Mouse (Mus musculus): ENCODE measurements at regions not wholly inside any gene's neighbourhood (a gene's known extent, or its start where the extent isn't known, plus 50 kb on each side); places are given as distances from the start of the nearest gene placed in this dataset.

DNA sequence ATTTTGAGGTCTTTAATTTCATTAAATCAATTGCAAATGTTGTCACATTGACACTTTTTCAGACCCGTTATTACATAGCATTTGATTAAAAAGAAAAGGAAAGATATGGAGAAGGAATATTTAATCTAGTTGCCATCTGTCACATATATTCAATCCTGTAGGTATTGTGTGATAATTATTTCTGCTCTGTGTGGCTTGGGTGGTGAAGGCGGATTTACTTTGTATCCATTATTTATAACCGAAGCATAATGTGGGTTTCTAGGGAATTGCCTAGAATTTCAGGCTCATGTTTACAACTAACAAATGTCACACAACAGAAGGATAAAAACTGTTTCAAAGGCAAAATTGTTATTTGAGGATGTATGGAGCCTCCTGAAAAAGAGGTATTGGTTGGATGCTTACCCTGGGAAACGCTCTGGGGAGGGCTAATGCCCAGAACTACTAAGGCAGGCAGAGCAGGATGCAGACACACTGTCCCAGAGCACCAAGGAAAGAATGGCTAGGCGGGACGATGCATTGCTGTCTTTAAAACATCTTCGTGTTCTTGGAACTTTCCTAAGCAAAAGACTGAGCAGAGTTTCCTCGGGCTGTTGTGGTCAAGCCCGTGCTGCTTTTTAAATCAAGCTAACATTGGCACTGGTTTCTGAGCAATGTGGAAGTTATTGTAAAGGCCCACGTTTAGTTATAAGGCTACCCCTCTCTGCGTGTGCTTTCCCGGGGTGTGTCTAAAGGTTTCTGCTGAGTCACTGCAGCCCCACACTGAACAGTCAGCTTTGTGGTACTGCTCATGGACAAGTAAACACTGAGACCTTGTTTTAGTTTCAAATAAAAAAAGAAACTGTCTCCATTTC is 105.8 kb upstream of the Sgk1 start:
- POLR2A ChIA-PET, result no interaction called here
- in situ Hi-C loops (cut with MboI; ENCODE audit: low pct_unique_long_range_greater_than_20kb), result no loop called here
- ATAC-seq (no peak), DNase-seq (ENCODE audit: low read depth, low spot score) (no peak)
- H3K27me3 ChIP-seq, result no peaks in the 10 kb centered on the region
- CTCF ChIA-PET, result no interaction called here
- no peak for TF ChIP-seq CTCF (IDR thresholded peaks at IDR 0.05)

- no peak for TF ChIP-seq CTCF (IDR thresholded peaks at IDR 0.05)
- POLR2A ChIA-PET, result no interaction called here
- no peak for DNase-seq (ENCODE audit: low read depth, low spot score)
These were observed 105.3 kb upstream of the Sgk1 start for GRCm38 (mm10) chr10:21776762-21777080.

DNA sequence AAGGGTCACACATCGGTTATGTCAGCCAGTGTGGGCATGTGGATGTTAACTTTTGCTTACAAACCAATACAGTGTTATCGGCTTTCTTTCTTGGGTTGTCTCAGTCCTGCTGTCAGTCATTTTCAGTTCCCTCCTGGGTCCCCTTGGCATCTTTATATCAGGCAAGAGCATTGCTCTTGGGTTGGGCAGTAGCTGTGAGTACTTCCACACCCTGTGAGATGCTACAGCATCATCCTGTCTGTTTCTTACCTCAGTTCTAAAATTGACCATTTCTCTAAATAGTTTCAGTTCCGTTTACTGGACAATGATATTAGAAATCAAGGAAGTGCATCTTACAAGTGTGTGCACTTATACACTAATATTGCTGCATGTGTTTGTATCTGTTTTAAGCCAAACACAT is 104.9 kb upstream of the Sgk1 start:
- ChIA-PET CTCF (no interaction called here), POLR2A (no interaction called here)
- no peaks in the 10 kb centered on the region for H3K27me3 ChIP-seq
- no peak for TF ChIP-seq CTCF (IDR thresholded peaks at IDR 0.05)
- ATAC-seq, result no peak
- no peak for DNase-seq (ENCODE audit: low read depth, low spot score)
- in situ Hi-C loops (cut with MboI; ENCODE audit: low pct_unique_long_range_greater_than_20kb), result no loop called here

More at GRCm38 (mm10) chr10:21776762-21777080, 105.3 kb upstream of the Sgk1 start:
- H3K27me3 ChIP-seq, result no peaks in the 10 kb centered on the region
- CTCF ChIA-PET, result no interaction called here
- in situ Hi-C loops (cut with MboI; ENCODE audit: low pct_unique_long_range_greater_than_20kb), result no loop called here
- no peak for ATAC-seq

DNA sequence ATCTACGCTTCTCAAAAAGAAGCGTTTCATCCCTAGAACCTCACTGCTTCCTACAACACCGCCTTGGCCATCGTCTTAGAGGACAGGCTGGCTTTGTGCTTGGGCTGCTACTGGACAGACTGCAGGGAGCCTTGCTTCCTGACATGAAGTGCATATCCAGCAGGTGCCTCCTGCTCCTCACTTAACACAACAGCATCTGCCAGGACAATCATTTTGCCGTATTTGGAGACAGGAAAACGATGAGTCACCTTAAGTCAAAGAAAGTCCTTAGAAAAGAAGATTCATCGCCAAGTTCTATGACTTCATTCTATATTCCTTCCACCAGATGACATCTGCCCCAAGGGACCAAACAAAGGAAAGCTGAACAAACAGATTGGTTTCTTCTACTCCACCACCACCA is 98.5 kb upstream of the Sgk1 start:
- ATAC-seq (peak; percentile 22), DNase-seq (ENCODE audit: low read depth, low spot score) (no peak)
- in situ Hi-C loops (cut with MboI; ENCODE audit: low pct_unique_long_range_greater_than_20kb), result loop anchor here (10.0 kb wide), 1 partner anchor 179 kb away; no protein-coding TSS in a partner anchor
- no peaks in the 10 kb centered on the region for H3K27me3 ChIP-seq
- peak; percentile 40 for TF ChIP-seq CTCF (IDR thresholded peaks at IDR 0.05)
- ChIA-PET CTCF (no interaction called here), POLR2A (no interaction called here)

DNA sequence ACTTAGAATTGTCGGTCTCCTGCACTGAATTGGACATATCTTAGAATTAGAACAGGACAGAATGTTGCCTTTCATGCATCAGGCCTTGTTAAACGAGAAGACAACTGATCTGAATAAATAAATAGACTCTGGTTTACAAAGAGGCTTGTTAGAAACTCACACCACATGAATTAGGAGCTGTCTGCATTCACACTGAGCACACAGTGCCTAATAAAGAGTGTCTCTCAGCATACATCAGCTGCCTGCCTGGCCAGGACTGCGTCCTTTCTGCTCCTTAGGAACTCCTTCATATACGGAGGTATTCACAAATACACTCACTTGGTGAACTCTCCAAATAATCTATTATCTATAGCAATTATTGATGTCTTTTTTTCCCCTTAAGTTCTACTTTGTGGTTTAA is 96.9 kb upstream of the Sgk1 start:
- no peak for TF ChIP-seq CTCF (IDR thresholded peaks at IDR 0.05)
- no peaks in the 10 kb centered on the region for H3K27me3 ChIP-seq
- CTCF ChIA-PET, result no interaction called here
- ATAC-seq (no peak), DNase-seq (ENCODE audit: low read depth, low spot score) (no peak)
- POLR2A ChIA-PET, result no interaction called here
- in situ Hi-C loops (cut with MboI; ENCODE audit: low pct_unique_long_range_greater_than_20kb), result loop anchor here (5.0 to 10.0 kb wide), 2 partner anchors 180 to 318 kb away; no protein-coding TSS in a partner anchor

GRCm38 (mm10) chr10:21785785-21786184 is 96.2 kb upstream of the Sgk1 start:
- POLR2A ChIA-PET, result no interaction called here
- in situ Hi-C loops (cut with MboI; ENCODE audit: low pct_unique_long_range_greater_than_20kb), result loop anchor here (5.0 to 10.0 kb wide), 2 partner anchors 181 to 318 kb away; no protein-coding TSS in a partner anchor
- DNase-seq (ENCODE audit: low read depth, low spot score) (peak; percentile 69), ATAC-seq (peak; percentile 25)
- no peaks in the 10 kb centered on the region for H3K27me3 ChIP-seq
- no peak for TF ChIP-seq CTCF (IDR thresholded peaks at IDR 0.05)
- CTCF ChIA-PET, result no interaction called here

DNA sequence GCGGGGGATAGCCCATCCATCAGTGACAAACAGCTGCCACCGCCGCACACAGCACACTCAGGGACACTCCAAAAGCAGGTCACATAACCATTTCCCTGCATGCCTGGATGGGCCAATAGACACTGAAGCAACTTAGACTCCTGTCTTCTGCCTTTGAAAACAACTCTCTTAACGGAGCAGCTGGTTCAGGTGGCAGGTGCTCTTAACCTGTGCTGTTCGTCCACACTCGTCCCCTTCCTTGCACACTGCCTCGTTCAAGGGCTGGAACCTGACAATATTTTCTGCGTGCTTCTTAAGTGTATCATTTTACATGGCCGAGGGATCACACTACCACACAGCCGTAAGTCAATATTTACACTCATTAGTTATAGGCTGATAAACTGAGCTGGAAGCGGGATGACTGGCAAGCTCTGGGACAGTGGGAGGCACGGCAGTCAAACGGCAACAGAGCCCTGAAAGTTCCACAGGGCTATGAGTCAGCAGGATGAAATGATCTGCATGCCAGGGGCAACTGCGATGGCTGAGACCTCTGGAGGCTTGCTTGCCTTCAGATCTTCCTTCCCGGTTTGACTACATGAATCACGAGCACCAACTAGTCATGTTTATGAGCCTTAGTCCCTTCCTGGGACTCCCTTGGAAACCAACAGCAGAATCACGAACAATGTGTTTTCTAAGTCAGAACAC is 92.0 kb upstream of the Sgk1 start:
- DNase-seq (ENCODE audit: low read depth, low spot score) (peak; percentile 94), ATAC-seq (peak; percentile 96)
- TF ChIP-seq CTCF (IDR thresholded peaks at IDR 0.05), result no peak
- CTCF ChIA-PET, result interaction anchor here (0.9 to 1.0 kb wide), 2 partner anchors 11 to 16 kb away, joined by 3 read pairs; no protein-coding TSS in a partner anchor
- no peaks in the 10 kb centered on the region for H3K27me3 ChIP-seq
- in situ Hi-C loops (cut with MboI; ENCODE audit: low pct_unique_long_range_greater_than_20kb), result loop anchor here (5.0 to 10.0 kb wide), 3 partner anchors 185 to 323 kb away; no protein-coding TSS in a partner anchor
- POLR2A ChIA-PET, result interaction anchor here (0.7 to 1.1 kb wide), 2 partner anchors 11 to 198 kb away, joined by 3 read pairs; no protein-coding TSS in a partner anchor

DNA sequence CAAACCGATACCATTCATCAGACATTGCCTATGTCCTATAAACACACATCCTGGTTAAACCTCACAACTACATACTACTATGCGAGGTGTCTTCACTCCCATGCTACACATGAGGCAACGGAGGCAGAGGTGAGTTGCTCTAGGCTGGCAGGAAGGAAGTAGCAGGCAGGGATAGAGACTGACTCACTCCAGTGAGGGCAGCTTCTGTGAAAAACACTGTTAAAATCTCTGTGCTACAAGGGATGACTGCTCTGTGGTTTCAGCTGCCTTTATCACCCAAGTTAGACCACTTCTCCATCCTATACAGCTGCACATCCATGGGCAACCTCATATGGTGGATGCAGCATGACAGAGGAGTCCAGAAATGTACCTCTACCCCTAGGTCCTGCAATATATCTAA is 91.0 kb upstream of the Sgk1 start:
- in situ Hi-C loops (cut with MboI; ENCODE audit: low pct_unique_long_range_greater_than_20kb), result loop anchor here (5.0 kb wide), 1 partner anchor 206 kb away; no protein-coding TSS in a partner anchor
- DNase-seq (ENCODE audit: low read depth, low spot score), result no peak

DNA sequence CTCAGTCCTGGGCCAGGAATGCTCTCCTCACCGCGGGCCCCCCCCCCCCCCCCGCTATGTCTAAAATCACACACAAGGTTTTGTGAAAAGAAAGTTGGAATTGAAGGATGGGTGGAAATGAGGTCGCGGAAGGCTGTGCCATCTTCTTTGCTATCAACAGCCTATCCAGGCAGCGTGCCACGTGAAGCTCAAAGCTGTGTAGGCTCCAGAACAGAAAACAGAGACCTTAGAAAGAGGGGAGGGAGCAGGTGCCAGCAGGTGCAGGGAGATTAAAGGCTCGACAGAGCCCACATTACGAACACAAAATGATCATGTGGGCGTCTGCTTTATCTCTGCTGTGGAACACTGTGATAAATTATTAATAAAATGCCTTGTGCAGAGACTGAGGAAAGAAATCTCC is 89.6 kb upstream of the Sgk1 start:
- ChIA-PET POLR2A (interaction anchor here (1.0 kb wide), 1 partner anchor 13 kb away, joined by 4 read pairs; no protein-coding TSS in a partner anchor), CTCF (no interaction called here)
- H3K27me3 ChIP-seq, result no peaks in the 10 kb centered on the region
- ATAC-seq, result no peak
- in situ Hi-C loops (cut with MboI; ENCODE audit: low pct_unique_long_range_greater_than_20kb), result loop anchor here (5.0 kb wide), 1 partner anchor 205 kb away; no protein-coding TSS in a partner anchor
- DNase-seq (ENCODE audit: low read depth, low spot score), result no peak
- TF ChIP-seq CTCF (IDR thresholded peaks at IDR 0.05), result no peak

More for the DNA sequence above, 91.0 kb upstream of the Sgk1 start:
- CTCF ChIA-PET, result interaction anchor here (0.9 kb wide), 1 partner anchor 10 kb away, joined by 3 read pairs; no protein-coding TSS in a partner anchor
- ATAC-seq, result no peak
- no peaks in the 10 kb centered on the region for H3K27me3 ChIP-seq
- POLR2A ChIA-PET, result interaction anchor here (0.7 kb wide), 1 partner anchor 197 kb away, joined by 3 read pairs; no protein-coding TSS in a partner anchor
- TF ChIP-seq CTCF (IDR thresholded peaks at IDR 0.05), result no peak

- no peak for TF ChIP-seq CTCF (IDR thresholded peaks at IDR 0.05)
- ChIA-PET CTCF (interaction anchor here (0.6 kb wide), 1 partner anchor 406 kb away, joined by 4 read pairs; no protein-coding TSS in a partner anchor), POLR2A (no interaction called here)
- ATAC-seq, result no peak
- in situ Hi-C loops (cut with MboI; ENCODE audit: low pct_unique_long_range_greater_than_20kb), result loop anchor here (5.0 kb wide), 1 partner anchor 204 kb away; no protein-coding TSS in a partner anchor
- no peak for DNase-seq (ENCODE audit: low read depth, low spot score)
- no peaks in the 10 kb centered on the region for H3K27me3 ChIP-seq
These were observed 88.3 kb upstream of the Sgk1 start for GRCm38 (mm10) chr10:21793641-21794040.

- no peaks in the 10 kb centered on the region for H3K27me3 ChIP-seq
- POLR2A ChIA-PET, result no interaction called here
- CTCF ChIA-PET, result no interaction called here
- in situ Hi-C loops (cut with MboI; ENCODE audit: low pct_unique_long_range_greater_than_20kb), result no loop called here
- ATAC-seq, result no peak
- DNase-seq (ENCODE audit: low read depth, low spot score), result no peak
- no peak for TF ChIP-seq CTCF (IDR thresholded peaks at IDR 0.05)
These were observed 85.6 kb upstream of the Sgk1 start for GRCm38 (mm10) chr10:21796386-21796785.

Data from Patski (cell line).